Mouse (Mus musculus) lung, postnatal 0 days (tissue): ENCODE results near the gene Gmps.

ENCODE experiments used
- CTCF ChIP-seq: IDR thresholded peaks from 2 replicates; pipeline ENCODE4 v1.5.1; 2016; ENCODE audit warnings: antibody characterized with exemption, mild to moderate bottlenecking
- EP300 ChIP-seq: IDR thresholded peaks from 2 replicates; pipeline ENCODE4 v1.6.1; 2016; ENCODE audit warnings: antibody characterized with exemption, mild to moderate bottlenecking, control low read depth

DNA sequence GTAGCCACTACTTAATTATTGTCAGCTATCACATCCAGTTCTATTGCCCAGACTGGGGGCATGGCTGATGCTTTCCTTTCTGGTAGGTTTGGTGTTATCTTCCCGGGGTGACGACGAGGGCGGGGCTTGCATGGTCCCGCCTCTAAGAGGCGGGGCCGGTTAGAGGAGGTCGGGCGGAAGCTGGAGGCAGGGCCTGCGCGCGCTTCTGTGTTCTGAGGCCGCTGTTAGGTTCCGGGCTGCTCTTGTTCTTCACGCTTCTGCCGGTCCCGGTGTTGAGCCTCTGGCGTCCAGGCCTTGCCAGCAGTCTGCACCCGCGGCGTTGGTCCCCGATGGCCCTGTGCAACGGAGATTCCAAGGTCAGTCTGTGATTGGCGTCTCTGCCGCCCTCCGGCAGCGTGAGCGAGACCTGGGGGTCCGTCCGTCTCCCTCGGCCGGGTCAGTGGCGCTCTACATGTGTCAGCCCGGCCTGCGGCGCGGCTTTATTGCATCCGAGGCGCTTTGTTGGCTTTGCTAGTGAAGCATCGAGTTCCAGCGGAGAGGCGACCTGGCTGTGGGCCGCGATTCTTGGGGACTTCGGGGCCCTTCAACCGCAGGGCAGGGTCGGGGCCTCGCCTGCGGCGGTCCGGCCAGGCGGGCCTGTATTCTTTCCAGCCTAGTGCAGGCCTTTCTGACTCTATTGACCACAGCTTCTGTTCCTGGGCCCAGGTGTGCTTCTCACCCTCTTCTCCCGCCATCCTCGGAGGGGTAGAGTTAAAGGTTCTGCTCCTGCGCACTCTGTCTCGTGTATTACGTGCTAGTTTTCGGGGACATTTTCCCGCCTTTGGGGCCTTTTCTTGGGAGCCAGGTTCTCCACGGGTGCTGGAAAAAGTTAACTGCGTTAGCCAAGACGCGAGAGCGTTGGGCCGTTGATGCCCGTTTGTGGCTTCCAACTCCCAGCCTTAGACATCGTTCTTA lies at the start of gene Gmps:
- TF ChIP-seq CTCF, result no peak
- no peak for TF ChIP-seq EP300
